Mouse (Mus musculus) intestine, postnatal 0 days (tissue): Measurements from ENCODE around the gene Gbx2. TPM values are rescaled to one million over a fixed set of nuclear protein-coding genes. Genes with fewer than 3 reads are reported as not detected.

Experiments used
- ATAC-seq: fragments of 200-750 bp; cut with Nextera tagmentation; 2 replicates; pipeline ENCODE4 v1.8.0; 2017; ENCODE audit warnings: mild to moderate bottlenecking, moderate TSS enrichment, moderate library complexity
- H3K27ac ChIP-seq: fragments of 300-500 bp; sonication (generic); 2 replicates; pipeline ENCODE4 v1.5.1; 2014; ENCODE audit warnings: mild to moderate bottlenecking, low read depth, low read length, moderate library complexity
- H3K27me3 ChIP-seq: fragments of 300-500 bp; sonication (generic); replicated peaks from 2 replicates; pipeline ENCODE4 v1.6.1; 2014; ENCODE audit warnings: low read length, mixed read lengths; ENCODE audit not compliant: control insufficient read depth, insufficient read depth
- H3K36me3 ChIP-seq: fragments of 300-500 bp; sonication (generic); 2 replicates; pipeline ENCODE4 v1.6.1; 2014; ENCODE audit warnings: mild to moderate bottlenecking, moderate library complexity; ENCODE audit not compliant: control insufficient read depth, insufficient read depth
- H3K4me1 ChIP-seq: fragments of 300-500 bp; sonication (generic); replicated peaks from 2 replicates; pipeline ENCODE4 v1.6.1; 2014; ENCODE audit warnings: antibody characterized with exemption, low read length, mixed read lengths; ENCODE audit not compliant: control insufficient read depth, insufficient read depth
- H3K4me2 ChIP-seq: fragments of 300-500 bp; sonication (generic); replicated peaks from 2 replicates; pipeline ENCODE4 v1.6.1; 2014; ENCODE audit warnings: low read depth, mild to moderate bottlenecking, moderate library complexity
- H3K4me3 ChIP-seq: fragments of 300-500 bp; sonication (generic); 2 replicates; pipeline ENCODE4 v1.5.1; 2014; ENCODE audit warnings: low read depth, low read length
- H3K9ac ChIP-seq: fragments of 300-500 bp; sonication (generic); 2 replicates; pipeline ENCODE4 v1.6.1; 2014; ENCODE audit warnings: mild to moderate bottlenecking, low read depth, low read length
- H3K9me3 ChIP-seq: fragments of 300-500 bp; sonication (generic); 2 replicates; pipeline ENCODE4 v1.6.1; 2016; ENCODE audit warnings: mixed run types; ENCODE audit not compliant: control insufficient read depth
- CTCF ChIP-seq: sonication (generic); IDR thresholded peaks from 2 replicates; pipeline ENCODE4 v1.5.1; 2016; ENCODE audit warnings: low read depth, mild to moderate bottlenecking, control low read depth, antibody characterized with exemption, moderate library complexity
- WGBS: fragments of 180-500 bp; shearing (Covaris S2); extraction: QIAGEN DNeasy Blood & Tissue Kit; methylation state at CpG from one replicate; pipeline ENCODE4 v1.1.7; 2014; 5-methylcytosine and 5-hydroxymethylcytosine counted together
- polyA plus RNA-seq: library from polyadenylated mRNA; unstranded; fragments of >200 nt; fragmentation: Nextera tagmentation; extraction: Ambion mirVana; gene quantifications from 2 replicates; pipeline ENCODE4 v1.2.1, GENCODE M21; 2015

Gbx2 gene
- 0.08 and 0.16 TPM in 2 replicates for polyA plus RNA-seq

GRCm38 (mm10) chr1:89931120-89931519 is at the start of gene Gbx2:
Gene Gbx2 (minus strand): TSS chr1:89931179.
- WGBS, result 2% methylated on average over 33 of the region's 33 CpGs
- Histone ChIP-seq H3K36me3 (no peaks in the 10 kb centered on the region), H3K27me3 (peaks cover 98% of the 10 kb centered on the region), H3K9me3 (no peaks in the 10 kb centered on the region), H3K9ac (no peak within 1 kb of the TSS), H3K4me2 (peak within 1 kb of the TSS; percentile 68), H3K27ac (no peak within 1 kb of the TSS), H3K4me1 (no peaks in the 10 kb centered on the region), H3K4me3 (peak within 1 kb of the TSS; percentile 44)
- no peak for TF ChIP-seq CTCF
- ATAC-seq, result peak; percentile 55

- TF ChIP-seq CTCF, result no peak
- H3K36me3 ChIP-seq, result no peaks in the 10 kb centered on the region
- no peaks in the 10 kb centered on the region for H3K4me1 ChIP-seq
- H3K4me3 ChIP-seq, result no peak overlapping the region
- no peaks in the 10 kb centered on the region for H3K9me3 ChIP-seq
- no peak overlapping the region for H3K27ac ChIP-seq
- H3K9ac ChIP-seq, result no peak overlapping the region
- no peak overlapping the region for H3K4me2 ChIP-seq
- no peak for ATAC-seq
- WGBS, result 88% methylated on average over 8 of the region's 8 CpGs
- H3K27me3 ChIP-seq, result peaks cover 4% of the 10 kb centered on the region; the same call in 1 of the 2 replicates
These were observed 46.3 kb upstream of the Gbx2 start for GRCm38 (mm10) chr1:89977261-89977660.

DNA sequence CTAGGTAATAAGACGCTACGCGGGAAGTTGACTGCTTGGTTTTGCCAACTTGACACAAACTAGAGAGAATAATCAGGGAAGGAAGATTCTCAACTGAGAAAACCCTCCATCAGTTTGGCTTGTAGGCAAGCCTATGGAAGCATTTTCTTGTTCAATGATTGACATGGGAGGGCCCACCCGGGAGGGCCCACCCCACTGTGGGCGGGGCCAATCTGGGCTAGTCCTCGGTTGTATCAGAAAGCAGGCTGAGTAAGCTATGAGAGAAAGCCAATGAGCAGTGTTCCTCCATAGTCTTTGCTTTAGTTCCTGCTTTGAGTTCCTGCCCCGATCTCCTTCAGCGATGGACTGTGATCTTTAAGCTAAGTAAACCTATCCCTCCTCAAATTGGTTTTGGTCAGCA is 45.4 kb upstream of the Gbx2 start:
- H3K36me3 ChIP-seq, result no peaks in the 10 kb centered on the region
- peaks cover 8% of the 10 kb centered on the region; the same call in 1 of the 2 replicates for H3K27me3 ChIP-seq
- no peaks in the 10 kb centered on the region for H3K9me3 ChIP-seq
- 72% methylated on average over 8 of the region's 8 CpGs for WGBS
- H3K9ac ChIP-seq, result no peak overlapping the region
- H3K4me3 ChIP-seq, result no peak overlapping the region
- no peak for TF ChIP-seq CTCF
- no peak overlapping the region for H3K27ac ChIP-seq
- no peak overlapping the region for H3K4me2 ChIP-seq
- no peak for ATAC-seq
- no peaks in the 10 kb centered on the region for H3K4me1 ChIP-seq

DNA sequence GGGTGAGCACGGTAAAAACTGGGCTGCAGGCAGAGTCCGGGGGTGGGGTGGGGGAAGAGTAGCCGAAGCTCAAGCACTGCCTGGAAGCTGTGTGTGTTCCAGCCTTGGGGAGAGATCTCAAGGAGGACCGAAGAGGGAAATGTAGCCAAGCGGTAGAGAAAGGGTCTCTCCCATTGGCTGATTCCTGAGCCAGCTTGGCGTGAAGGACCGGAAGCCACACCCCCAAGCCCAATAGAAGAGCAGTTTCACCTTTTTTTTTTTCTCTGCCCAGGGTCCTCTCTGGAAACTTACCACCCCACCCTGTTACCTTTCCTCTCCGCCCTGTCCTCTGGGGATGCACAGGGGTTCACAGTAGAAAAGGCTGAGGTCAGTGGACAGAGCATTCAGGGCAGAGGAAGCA is 43.6 kb upstream of the Gbx2 start:
- H3K27me3 ChIP-seq, result peaks cover 15% of the 10 kb centered on the region
- no peak overlapping the region for H3K9ac ChIP-seq
- no peak for TF ChIP-seq CTCF
- no peak overlapping the region for H3K27ac ChIP-seq
- no peaks in the 10 kb centered on the region for H3K36me3 ChIP-seq
- ATAC-seq, result no peak
- H3K4me1 ChIP-seq, result no peaks in the 10 kb centered on the region
- no peak overlapping the region for H3K4me2 ChIP-seq
- H3K9me3 ChIP-seq, result no peaks in the 10 kb centered on the region
- 75% methylated on average over 8 of the region's 8 CpGs for WGBS
- no peak overlapping the region for H3K4me3 ChIP-seq

- Histone ChIP-seq H3K36me3 (no peaks in the 10 kb centered on the region), H3K27ac (no peak overlapping the region), H3K9ac (no peak overlapping the region), H3K27me3 (peaks cover 39% of the 10 kb centered on the region), H3K4me2 (no peak overlapping the region), H3K4me3 (no peak overlapping the region), H3K9me3 (no peaks in the 10 kb centered on the region), H3K4me1 (no peaks in the 10 kb centered on the region)
- WGBS, result 46% methylated on average over 8 of the region's 8 CpGs
- no peak for ATAC-seq
- no peak for TF ChIP-seq CTCF
These were observed 40.9 kb upstream of the Gbx2 start for GRCm38 (mm10) chr1:89971848-89972247.

DNA sequence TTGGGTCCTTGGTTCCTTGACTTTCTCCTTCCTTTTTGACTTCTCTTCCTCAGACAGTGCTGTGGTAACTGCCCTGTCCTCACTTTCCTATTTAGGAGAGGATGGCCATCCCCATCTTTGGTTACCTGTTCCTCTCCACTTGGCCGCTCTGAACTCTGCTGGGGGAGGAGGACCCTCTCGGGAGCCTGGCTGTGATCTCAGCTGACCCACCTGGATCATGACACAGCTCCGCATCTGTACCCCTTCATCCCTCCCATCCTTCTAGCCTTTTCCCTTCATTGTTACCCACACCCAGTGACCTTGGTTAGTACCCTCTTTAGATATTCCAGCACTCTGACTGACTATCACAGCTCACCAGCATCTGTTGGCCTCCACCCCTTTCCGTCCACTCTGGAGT is 38.7 kb upstream of the Gbx2 start:
- H3K27me3 ChIP-seq, result peaks cover 39% of the 10 kb centered on the region
- H3K27ac ChIP-seq, result no peak overlapping the region
- H3K4me3 ChIP-seq, result no peak overlapping the region
- WGBS, result 85% methylated on average over 4 of the region's 4 CpGs
- H3K36me3 ChIP-seq, result no peaks in the 10 kb centered on the region
- no peak for ATAC-seq
- no peak for TF ChIP-seq CTCF
- no peaks in the 10 kb centered on the region for H3K9me3 ChIP-seq
- H3K9ac ChIP-seq, result no peak overlapping the region
- H3K4me1 ChIP-seq, result no peaks in the 10 kb centered on the region
- no peak overlapping the region for H3K4me2 ChIP-seq
